Mouse (Mus musculus) midbrain, embryonic 16.5 days (tissue): Measurements from ENCODE around the gene En1. TPM values are rescaled to one million over a fixed set of nuclear protein-coding genes. Genes with fewer than 3 reads are reported as not detected.

ENCODE experiments used
- ATAC-seq: fragments of 200-750 bp; cut with Nextera tagmentation; 2 replicates; pipeline ENCODE4 v1.8.0; 2017; ENCODE audit warnings: moderate TSS enrichment
- H3K27ac ChIP-seq: fragments of 300-500 bp; sonication (generic); 2 replicates; pipeline ENCODE4 v1.5.1; 2014; ENCODE audit warnings: mild to moderate bottlenecking, low read length, mixed read lengths
- H3K27me3 ChIP-seq: fragments of 300-500 bp; sonication (generic); 2 replicates; pipeline ENCODE4 v1.6.1; 2014; ENCODE audit warnings: low read depth, low read length, mixed read lengths; ENCODE audit not compliant: control insufficient read depth, insufficient read depth
- H3K36me3 ChIP-seq: fragments of 300-500 bp; sonication (generic); 2 replicates; pipeline ENCODE4 v1.6.1; 2014; ENCODE audit warnings: mild to moderate bottlenecking, low read length, moderate library complexity, mixed read lengths; ENCODE audit not compliant: control insufficient read depth, insufficient read depth
- H3K4me1 ChIP-seq: fragments of 300-500 bp; sonication (generic); 2 replicates; pipeline ENCODE4 v1.6.1; 2014; ENCODE audit warnings: mild to moderate bottlenecking, low read length, mixed read lengths; ENCODE audit not compliant: control insufficient read depth, insufficient read depth
- H3K4me2 ChIP-seq: fragments of 300-500 bp; sonication (generic); 2 replicates; pipeline ENCODE4 v1.6.1; 2014; ENCODE audit warnings: mild to moderate bottlenecking, low read length, mixed read lengths
- H3K4me3 ChIP-seq: fragments of 300-500 bp; sonication (generic); 2 replicates; pipeline ENCODE4 v1.5.1; 2014; ENCODE audit warnings: low read depth, mild to moderate bottlenecking, low read length, moderate library complexity, mixed read lengths
- H3K9ac ChIP-seq: fragments of 300-500 bp; sonication (generic); 2 replicates; pipeline ENCODE4 v1.6.1; 2014; ENCODE audit warnings: low read depth, low read length, mixed read lengths
- H3K9me3 ChIP-seq: fragments of 300-500 bp; sonication (generic); replicated peaks from 2 replicates; pipeline ENCODE4 v1.6.1; 2014; ENCODE audit warnings: mild to moderate bottlenecking, low read length, mixed read lengths; ENCODE audit not compliant: control insufficient read depth, poor library complexity, severe bottlenecking
- WGBS: fragments of 180-500 bp; shearing (Covaris S2); extraction: QIAGEN DNeasy Blood & Tissue Kit; methylation state at CpG from one replicate; pipeline ENCODE4 v1.1.7; 2014; 5-methylcytosine and 5-hydroxymethylcytosine counted together
- polyA plus RNA-seq: library from polyadenylated mRNA; unstranded; fragments of >200 nt; fragmentation: Nextera tagmentation; extraction: Ambion mirVana; gene quantifications from 2 replicates; pipeline ENCODE4 v1.2.1, GENCODE M21; 2015

Gene En1
- polyA plus RNA-seq, 1 experiment from 2014 or later: 7.6 TPM

DNA sequence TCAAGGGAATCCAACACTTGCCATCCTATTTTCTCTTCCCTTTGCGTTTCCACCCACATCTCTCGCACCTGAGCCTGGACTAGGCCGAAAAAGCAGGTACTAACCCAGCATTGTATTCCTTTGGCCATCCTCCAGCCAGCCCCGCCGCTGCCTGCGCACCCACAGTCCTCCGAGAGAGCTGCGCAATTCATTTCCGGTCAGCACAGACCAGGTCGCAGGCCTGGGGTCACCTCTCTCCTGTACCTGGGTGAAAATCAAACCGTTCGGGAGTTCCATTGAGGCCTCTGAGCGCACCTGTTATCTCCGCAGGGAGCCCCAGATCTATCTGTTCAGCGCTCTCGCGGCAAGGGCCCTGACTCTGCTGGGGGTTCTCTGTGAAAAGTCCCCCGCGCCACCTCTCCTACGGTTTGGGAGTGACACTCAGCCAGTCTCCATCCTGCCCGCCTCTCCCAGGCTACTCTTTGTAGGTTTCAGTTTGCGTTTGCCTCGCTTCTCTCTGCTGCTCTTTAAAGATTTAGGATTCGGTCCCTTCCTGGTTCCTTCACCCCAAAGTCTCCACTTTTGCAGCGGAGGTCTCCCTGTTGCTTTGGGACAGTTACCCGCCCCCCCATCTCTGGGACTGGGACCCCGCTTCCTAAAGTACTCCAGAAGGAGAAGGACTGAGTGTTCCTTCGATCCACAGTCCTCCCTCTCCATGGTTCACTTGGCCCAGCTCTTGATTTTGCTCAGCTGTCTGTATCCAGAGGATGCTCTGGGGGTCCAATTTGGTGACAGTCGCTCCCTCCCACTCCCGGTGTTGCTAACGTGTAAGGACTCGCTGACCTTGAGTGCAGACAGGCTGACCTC, 11.5 kb downstream of the En1 start:
- Histone ChIP-seq H3K27ac (no peak overlapping the region), H3K4me2 (peak overlapping the region; percentile 24; the same call in 1 of the 2 replicates), H3K27me3 (peaks cover 89% of the 10 kb centered on the region)

DNA sequence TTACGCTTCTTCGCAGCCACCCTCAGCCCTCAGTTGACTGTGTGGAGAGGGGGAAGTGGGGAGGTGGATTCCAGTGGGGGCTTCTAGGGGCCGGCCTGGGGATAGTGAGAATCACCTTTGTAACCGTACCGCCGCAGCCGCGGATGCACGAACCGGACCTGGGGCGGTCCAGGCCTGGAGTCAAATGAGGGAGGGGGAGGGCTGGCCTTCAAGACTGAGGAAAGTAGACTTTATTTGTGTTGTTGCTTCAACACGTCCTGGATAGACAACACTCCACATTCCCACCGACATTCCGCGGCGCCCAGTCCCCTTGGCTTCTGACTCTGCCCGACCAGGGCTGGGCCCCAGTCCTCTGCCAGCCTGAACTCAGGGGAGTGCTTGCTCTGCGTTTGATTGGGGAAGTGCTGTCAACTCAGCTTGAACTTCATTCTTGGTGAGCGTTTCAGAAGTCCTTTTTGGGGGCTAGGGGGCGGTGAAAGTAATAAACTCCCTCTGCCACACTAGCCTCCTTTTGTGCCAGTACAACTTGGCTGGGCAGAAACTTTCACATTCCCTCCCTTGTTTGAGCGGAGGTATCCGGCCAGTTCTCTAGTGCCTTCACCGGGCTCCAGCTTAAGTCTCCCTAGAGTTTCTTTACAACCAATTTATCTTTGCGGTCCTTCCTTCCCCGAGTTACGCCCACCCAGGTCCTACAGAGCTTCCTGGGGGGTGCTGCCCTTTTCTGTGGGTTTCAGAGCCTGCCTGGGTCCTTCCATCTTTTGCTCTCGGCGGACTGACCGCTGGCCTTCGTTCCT, 12.3 kb downstream of the En1 start:
- no peak for ATAC-seq
- Histone ChIP-seq H3K9ac (no peak overlapping the region), H3K4me3 (no peak overlapping the region), H3K36me3 (no peaks in the 10 kb centered on the region), H3K27me3 (peaks cover 84% of the 10 kb centered on the region), H3K9me3 (no peaks in the 10 kb centered on the region), H3K4me1 (0 out of 2 replicates have a peak, but pooled peaks cover 2% of the 10 kb centered on the region), H3K27ac (no peak overlapping the region), H3K4me2 (peak overlapping the region; percentile 24; the same call in 1 of the 2 replicates)
- WGBS: 3% methylated on average over 30 of the region's 30 CpGs

More for the DNA sequence above, 11.5 kb downstream of the En1 start:
- Histone ChIP-seq H3K9ac (0 out of 2 replicates have a peak overlapping the region, but pooled peaks have one; percentile 4), H3K4me3 (no peak overlapping the region), H3K36me3 (no peaks in the 10 kb centered on the region), H3K9me3 (no peaks in the 10 kb centered on the region), H3K4me1 (0 out of 2 replicates have a peak, but pooled peaks cover 2% of the 10 kb centered on the region)
- no peak for ATAC-seq
- 6% methylated on average over 32 of the region's 32 CpGs for WGBS

DNA sequence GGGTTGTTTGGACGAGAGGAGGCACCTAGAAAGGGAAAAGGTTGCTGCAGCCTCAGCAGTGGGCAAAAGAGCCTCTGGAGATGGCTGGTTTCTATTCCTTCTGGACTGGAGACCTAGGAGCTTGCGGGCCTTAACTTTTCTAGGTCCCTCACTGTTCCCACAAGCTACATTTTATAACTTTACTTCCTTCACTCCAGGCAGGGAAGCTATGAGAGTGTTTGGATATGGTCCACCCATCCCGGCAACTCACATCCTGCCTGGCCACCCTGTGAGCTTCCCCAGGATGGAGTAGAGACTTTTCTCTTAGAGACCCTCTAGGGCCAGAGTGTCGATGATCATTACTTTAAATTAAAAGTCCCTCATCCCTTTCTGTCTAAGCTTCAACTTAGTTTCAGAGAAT, 13.3 kb downstream of the En1 start:
- Histone ChIP-seq H3K9me3 (no peaks in the 10 kb centered on the region), H3K4me3 (no peak overlapping the region), H3K4me2 (no peak overlapping the region; the same call in 1 of the 2 replicates), H3K9ac (no peak overlapping the region), H3K27me3 (peaks cover 81% of the 10 kb centered on the region), H3K36me3 (no peaks in the 10 kb centered on the region), H3K4me1 (no peaks in the 10 kb centered on the region), H3K27ac (no peak overlapping the region)
- 12% methylated on average over 4 of the region's 4 CpGs for WGBS
- ATAC-seq: no peak

DNA sequence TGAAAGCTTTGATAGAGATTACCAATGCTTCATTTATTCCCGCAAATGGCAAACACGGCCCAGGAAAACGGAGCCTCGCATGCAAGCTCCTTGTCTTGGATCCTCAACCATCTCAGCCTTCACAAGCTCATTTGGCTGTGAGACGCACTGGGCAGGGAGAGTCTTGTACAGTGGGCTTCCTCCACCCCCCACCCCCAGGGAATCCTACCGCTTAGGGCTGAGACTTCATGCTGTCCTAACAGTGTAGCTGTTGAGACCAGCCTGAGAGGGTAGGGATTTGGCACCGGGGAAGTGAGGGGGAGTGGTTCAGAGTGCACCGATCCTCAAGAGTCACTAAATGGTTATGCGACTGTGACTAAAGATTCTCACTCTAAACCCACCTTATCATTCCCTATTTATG, 13.7 kb downstream of the En1 start:
- H3K4me2 ChIP-seq: no peak overlapping the region
- peak; percentile 57; the same call in 1 of the 2 replicates for ATAC-seq
- H3K27ac ChIP-seq: no peak overlapping the region

DNA sequence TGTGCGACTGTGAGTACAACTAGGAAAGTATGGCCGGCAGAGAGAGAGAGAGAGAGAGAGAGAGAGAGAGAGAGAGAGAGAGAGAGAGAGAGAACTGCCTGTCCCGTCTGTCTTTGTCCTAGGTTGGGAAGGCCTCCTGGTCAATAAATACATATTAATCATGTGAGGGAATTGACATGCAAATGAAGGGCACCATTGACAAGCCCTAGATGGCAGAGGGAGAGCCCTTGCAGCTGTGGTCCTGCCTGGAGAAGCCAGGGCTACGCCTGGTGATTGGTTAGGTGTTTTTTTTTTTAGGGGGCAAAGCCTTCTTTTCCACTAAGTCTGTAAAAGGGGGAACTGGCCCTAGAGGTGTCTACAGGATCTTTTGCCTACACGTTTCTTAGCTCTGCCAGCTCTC, 19.2 kb downstream of the En1 start:
- 0 out of 2 replicates have a peak overlapping the region, but pooled peaks have one; percentile 32 for H3K27ac ChIP-seq
- no peak overlapping the region for H3K9ac ChIP-seq
- no peak overlapping the region for H3K4me3 ChIP-seq
- 23% methylated on average over 5 of the region's 5 CpGs for WGBS
- no peaks in the 10 kb centered on the region for H3K4me1 ChIP-seq
- no peaks in the 10 kb centered on the region for H3K36me3 ChIP-seq
- H3K9me3 ChIP-seq: no peaks in the 10 kb centered on the region
- H3K4me2 ChIP-seq: no peak overlapping the region
- H3K27me3 ChIP-seq: peaks cover 35% of the 10 kb centered on the region
- ATAC-seq: peak; percentile 66; the same call in 1 of the 2 replicates

More for the DNA sequence above, 13.7 kb downstream of the En1 start:
- WGBS: 7% methylated on average over 9 of the region's 9 CpGs
- Histone ChIP-seq H3K4me3 (no peak overlapping the region), H3K4me1 (no peaks in the 10 kb centered on the region), H3K9ac (no peak overlapping the region), H3K36me3 (no peaks in the 10 kb centered on the region), H3K27me3 (peaks cover 77% of the 10 kb centered on the region), H3K9me3 (no peaks in the 10 kb centered on the region)

DNA sequence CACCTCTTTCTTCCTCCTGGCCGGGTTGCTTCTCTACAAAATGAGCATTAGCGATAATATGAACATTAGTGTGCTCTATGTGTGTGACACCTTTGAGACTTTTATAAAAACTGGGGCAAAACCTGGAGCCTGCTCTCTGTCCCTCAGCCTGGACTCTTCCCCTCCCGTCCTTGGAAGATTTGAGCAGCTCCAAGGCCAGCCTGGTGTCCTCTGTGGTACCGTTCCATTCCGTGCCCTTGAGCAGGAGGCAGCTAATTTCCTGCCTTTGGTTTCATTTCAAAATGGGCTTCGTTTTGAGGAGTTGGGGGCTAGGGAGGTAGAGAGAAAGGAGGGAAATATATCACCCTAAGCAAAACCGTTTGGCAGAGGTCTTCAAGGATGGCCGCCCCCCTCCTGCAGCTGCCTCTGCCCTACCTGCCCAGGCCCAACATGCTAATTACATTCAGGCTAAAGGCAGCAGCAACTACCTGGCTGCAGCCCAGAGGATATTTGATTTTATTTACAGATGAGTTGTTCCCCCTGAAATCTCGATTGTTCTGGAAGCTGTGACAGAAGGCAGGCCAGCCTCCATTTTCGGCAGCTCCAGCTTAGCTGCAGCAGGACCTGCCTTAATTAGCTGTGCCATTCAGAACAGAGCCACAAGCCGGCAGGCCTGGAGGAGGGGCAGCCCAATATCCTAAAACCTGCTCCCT, 24.9 kb downstream of the En1 start:
- peaks cover 6% of the 10 kb centered on the region; the same call in 1 of the 2 replicates for H3K27me3 ChIP-seq
- no peak overlapping the region for H3K9ac ChIP-seq
- no peaks in the 10 kb centered on the region for H3K4me1 ChIP-seq
- WGBS: 44% methylated on average over 11 of the region's 11 CpGs
- no peaks in the 10 kb centered on the region for H3K36me3 ChIP-seq
- H3K4me2 ChIP-seq: no peak overlapping the region
- no peak overlapping the region for H3K4me3 ChIP-seq
- H3K27ac ChIP-seq: peak overlapping the region; percentile 48
- H3K9me3 ChIP-seq: no peaks in the 10 kb centered on the region
- ATAC-seq: peak; percentile 85

DNA sequence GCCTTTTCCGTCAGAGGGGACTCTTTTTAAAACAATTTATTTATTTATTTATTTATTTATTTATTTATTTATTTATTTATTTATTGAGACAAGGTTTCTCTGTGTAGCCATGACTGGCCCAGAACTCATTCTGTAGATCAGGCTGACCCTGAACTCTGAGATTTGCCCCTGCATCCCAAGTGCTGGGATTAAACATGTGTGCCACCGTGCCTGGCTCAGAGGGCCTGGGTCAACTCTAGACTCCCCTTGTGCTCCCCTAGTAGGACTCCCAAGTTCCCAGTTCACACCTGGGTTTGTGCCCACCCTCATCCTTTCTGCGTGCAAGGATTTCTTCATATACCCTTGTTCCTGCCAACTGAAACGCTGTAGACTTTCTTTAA, 25.4 kb downstream of the En1 start:
- WGBS: 55% methylated on average over 4 of the region's 4 CpGs
- no peaks in the 10 kb centered on the region for H3K4me1 ChIP-seq
- H3K4me3 ChIP-seq: no peak overlapping the region
- peaks cover 6% of the 10 kb centered on the region; the same call in 1 of the 2 replicates for H3K27me3 ChIP-seq
- H3K27ac ChIP-seq: peak overlapping the region; percentile 48; the same call in 1 of the 2 replicates
- H3K9me3 ChIP-seq: no peaks in the 10 kb centered on the region
- no peak overlapping the region for H3K4me2 ChIP-seq
- ATAC-seq: peak; percentile 51; the same call in 1 of the 2 replicates
- no peak overlapping the region for H3K9ac ChIP-seq
- H3K36me3 ChIP-seq: no peaks in the 10 kb centered on the region

DNA sequence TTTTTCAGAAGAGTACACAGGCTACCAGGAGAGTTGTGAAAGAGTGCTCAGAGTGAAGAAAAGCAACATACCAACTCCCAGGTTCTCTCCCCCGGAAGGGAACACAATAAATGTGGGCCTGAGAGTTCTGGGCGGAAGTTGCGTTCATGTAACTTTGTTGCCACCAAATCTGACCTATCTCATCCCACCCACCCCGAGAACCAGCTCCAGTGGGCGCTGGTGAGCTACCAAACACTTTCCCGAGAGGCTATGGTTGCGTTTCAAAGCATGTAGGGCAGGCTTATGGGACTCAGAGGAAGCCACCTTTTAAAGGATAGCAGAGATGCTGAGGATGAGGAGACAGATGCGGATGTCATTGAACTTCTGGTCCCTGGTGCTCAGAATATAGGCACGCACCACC, 26.6 kb downstream of the En1 start:
- no peaks in the 10 kb centered on the region for H3K9me3 ChIP-seq
- H3K4me2 ChIP-seq: no peak overlapping the region
- 56% methylated on average over 9 of the region's 9 CpGs for WGBS
- no peak overlapping the region for H3K4me3 ChIP-seq
- H3K36me3 ChIP-seq: no peaks in the 10 kb centered on the region
- no peak overlapping the region for H3K9ac ChIP-seq
- peaks cover 4% of the 10 kb centered on the region; the same call in 1 of the 2 replicates for H3K27me3 ChIP-seq
- H3K27ac ChIP-seq: no peak overlapping the region
- ATAC-seq: no peak
- H3K4me1 ChIP-seq: no peaks in the 10 kb centered on the region
